Mouse (Mus musculus) embryonic facial prominence, embryonic 14.5 days (tissue): ENCODE results near the gene Lrmda. TPM values are rescaled to one million over a fixed set of nuclear protein-coding genes. Genes with fewer than 3 reads are reported as not detected.
A peak's percentile ranks its signal among the peaks of the same experiment; 100 is the strongest.

ENCODE experiments used
- ATAC-seq: fragments of 200-750 bp; cut with Nextera tagmentation; 2 replicates; pipeline ENCODE4 v1.8.0; 2017; ENCODE audit warnings: low read depth, moderate number of reproducible peaks, moderate TSS enrichment
- DNase-seq: peaks from one replicate; pipeline ENCODE4 v3.0.0-alpha.2; 2015; ENCODE audit warnings: low spot score
- H3K27ac ChIP-seq: fragments of 300-500 bp; sonication (generic); replicated peaks from 2 replicates; pipeline ENCODE4 v1.5.1; 2014; ENCODE audit warnings: low read depth, mild to moderate bottlenecking, low read length, moderate library complexity
- H3K27me3 ChIP-seq: fragments of 300-500 bp; sonication (generic); replicated peaks from 2 replicates; pipeline ENCODE4 v1.6.1; 2014; ENCODE audit warnings: low read length; ENCODE audit not compliant: control insufficient read depth, insufficient read depth
- H3K36me3 ChIP-seq: fragments of 300-500 bp; sonication (generic); 2 replicates; pipeline ENCODE4 v1.6.1; 2014; ENCODE audit warnings: low read length, mixed read lengths; ENCODE audit not compliant: control insufficient read depth, insufficient read depth
- H3K4me1 ChIP-seq: fragments of 300-500 bp; sonication (generic); 2 replicates; pipeline ENCODE4 v1.6.1; 2014; ENCODE audit warnings: antibody characterized with exemption, low read length; ENCODE audit not compliant: control insufficient read depth, insufficient read depth
- H3K4me2 ChIP-seq: fragments of 300-500 bp; sonication (generic); 2 replicates; pipeline ENCODE4 v1.6.1; 2014; ENCODE audit warnings: low read depth, mild to moderate bottlenecking, low read length, moderate library complexity, mixed read lengths
- H3K4me3 ChIP-seq: fragments of 300-500 bp; sonication (generic); 2 replicates; pipeline ENCODE4 v1.5.1; 2014; ENCODE audit warnings: low read depth, mild to moderate bottlenecking, low read length
- H3K9ac ChIP-seq: fragments of 300-500 bp; sonication (generic); 2 replicates; pipeline ENCODE4 v1.6.1; 2014; ENCODE audit warnings: low read depth, mild to moderate bottlenecking, low read length, moderate library complexity, mixed read lengths
- H3K9me3 ChIP-seq: fragments of 300-500 bp; sonication (generic); 2 replicates; pipeline ENCODE4 v1.6.1; 2016; ENCODE audit warnings: low read length; ENCODE audit not compliant: control insufficient read depth
- WGBS: fragments of 180-500 bp; shearing (Covaris S2); extraction: QIAGEN DNeasy Blood & Tissue Kit; methylation state at CpG from one replicate; pipeline ENCODE4 v1.1.7; 2014; 5-methylcytosine and 5-hydroxymethylcytosine counted together
- polyA plus RNA-seq: library from polyadenylated mRNA; unstranded; fragments of >200 nt; fragmentation: Nextera tagmentation; extraction: Ambion mirVana; gene quantifications from 2 replicates; pipeline ENCODE4 v1.2.1, GENCODE M21; 2014

Gene Lrmda
- polyA plus RNA-seq, 1 experiment from 2014 or later: 0.24 TPM

DNA sequence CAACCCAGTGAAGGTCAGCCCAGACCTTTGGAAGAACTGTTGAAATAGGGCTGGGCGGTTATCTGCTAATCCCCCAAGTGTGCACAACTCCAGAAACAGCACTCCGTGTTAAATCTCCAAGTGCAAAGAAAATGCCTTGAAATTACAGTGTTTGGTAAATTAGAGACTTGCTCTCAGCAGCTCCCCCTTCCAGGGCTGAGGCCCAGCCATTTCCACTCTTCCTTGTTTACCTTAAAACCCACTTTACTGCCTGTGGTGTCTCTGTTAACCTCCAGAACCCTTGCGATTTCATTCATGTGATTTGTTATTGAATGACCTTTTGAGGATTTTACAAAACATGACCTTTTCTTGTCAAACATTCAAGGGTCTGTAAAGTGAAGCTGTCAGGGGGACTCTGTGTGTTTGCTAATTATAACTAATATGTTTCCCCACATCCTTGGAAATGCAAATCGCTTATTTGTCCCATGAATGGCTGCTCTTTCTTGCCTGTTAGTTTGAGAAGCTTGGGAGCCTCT is 136.1 kb downstream of the Lrmda start:
- no peak overlapping the region for H3K27ac ChIP-seq
- H3K4me1 ChIP-seq: peaks cover 24% of the 10 kb centered on the region
- H3K36me3 ChIP-seq: no peaks in the 10 kb centered on the region
- H3K27me3 ChIP-seq: no peaks in the 10 kb centered on the region; the same call in 1 of the 2 replicates
- no peak overlapping the region for H3K4me3 ChIP-seq
- H3K4me2 ChIP-seq: no peak overlapping the region
- DNase-seq: peak; percentile 51
- 46% methylated on average over 4 of the region's 4 CpGs for WGBS
- H3K9ac ChIP-seq: no peak overlapping the region
- no peaks in the 10 kb centered on the region for H3K9me3 ChIP-seq
- ATAC-seq: no peak

DNA sequence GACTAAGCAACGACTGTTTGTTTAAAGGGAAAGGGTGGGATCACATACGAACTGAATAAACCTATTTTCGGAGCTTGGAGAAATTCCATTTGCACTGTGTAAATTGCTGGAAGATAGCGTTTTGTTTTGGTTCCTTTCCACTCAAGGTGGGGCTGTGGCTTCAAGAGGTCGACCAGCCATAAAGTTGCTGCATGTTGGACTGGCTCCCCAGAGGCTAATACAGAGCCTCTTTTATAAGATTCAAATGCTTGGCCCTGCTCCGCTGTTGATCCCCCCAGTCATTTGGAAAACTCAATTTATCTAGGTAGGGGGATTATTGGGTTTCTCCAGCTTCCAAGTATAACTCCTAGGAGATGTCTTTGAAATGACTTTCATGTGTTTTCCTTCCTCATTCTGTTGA is 137.5 kb downstream of the Lrmda start:
- 51% methylated on average over 6 of the region's 6 CpGs for WGBS
- H3K9me3 ChIP-seq: no peaks in the 10 kb centered on the region
- peaks cover 24% of the 10 kb centered on the region for H3K4me1 ChIP-seq
- ATAC-seq (no peak), DNase-seq (peak; percentile 71)
- H3K27me3 ChIP-seq: no peaks in the 10 kb centered on the region; the same call in 1 of the 2 replicates
- no peak overlapping the region for H3K27ac ChIP-seq
- H3K36me3 ChIP-seq: no peaks in the 10 kb centered on the region
- no peak overlapping the region for H3K4me2 ChIP-seq
- no peak overlapping the region for H3K4me3 ChIP-seq
- no peak overlapping the region for H3K9ac ChIP-seq

GRCm38 (mm10) chr14:22161416-22161815 is 141.9 kb downstream of the Lrmda start:
- no peak for DNase-seq
- Histone ChIP-seq H3K9me3 (no peaks in the 10 kb centered on the region), H3K36me3 (no peaks in the 10 kb centered on the region), H3K4me2 (no peak overlapping the region), H3K27me3 (no peaks in the 10 kb centered on the region; the same call in 1 of the 2 replicates), H3K4me1 (peaks cover 5% of the 10 kb centered on the region; the same call in 1 of the 2 replicates), H3K9ac (no peak overlapping the region), H3K4me3 (no peak overlapping the region), H3K27ac (no peak overlapping the region)
- ATAC-seq: no peak
- 23% methylated on average over 3 of the region's 3 CpGs for WGBS

DNA sequence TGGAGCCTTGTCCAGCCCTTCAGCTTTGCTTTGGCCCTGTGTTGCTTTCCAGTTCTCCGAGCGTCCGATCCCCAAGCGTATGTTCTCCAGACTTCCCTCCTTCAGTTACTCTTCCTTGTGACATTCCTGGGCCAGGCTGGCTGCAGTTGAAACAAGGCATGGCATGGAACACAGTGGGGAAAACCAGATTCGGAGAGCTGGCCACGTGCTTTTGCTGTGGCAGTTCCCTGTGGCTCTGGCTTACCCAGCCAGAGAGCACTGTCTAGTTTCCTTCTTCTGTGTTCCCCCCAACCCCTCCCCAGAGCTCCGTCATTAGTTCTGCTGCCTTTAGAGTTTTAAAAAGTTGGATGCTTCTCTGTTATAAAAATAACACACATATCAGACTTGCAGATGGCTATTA is 147.8 kb downstream of the Lrmda start:
- no peaks in the 10 kb centered on the region for H3K36me3 ChIP-seq
- H3K27ac ChIP-seq: no peak overlapping the region
- no peak for DNase-seq
- H3K4me2 ChIP-seq: peak overlapping the region; percentile 4; the same call in 1 of the 2 replicates
- H3K4me3 ChIP-seq: no peak overlapping the region
- H3K27me3 ChIP-seq: no peaks in the 10 kb centered on the region
- peak overlapping the region; percentile 37; the same call in 1 of the 2 replicates for H3K9ac ChIP-seq
- H3K4me1 ChIP-seq: peaks cover 13% of the 10 kb centered on the region
- ATAC-seq: no peak
- H3K9me3 ChIP-seq: no peaks in the 10 kb centered on the region
- 45% methylated on average over 7 of the region's 7 CpGs for WGBS

DNA sequence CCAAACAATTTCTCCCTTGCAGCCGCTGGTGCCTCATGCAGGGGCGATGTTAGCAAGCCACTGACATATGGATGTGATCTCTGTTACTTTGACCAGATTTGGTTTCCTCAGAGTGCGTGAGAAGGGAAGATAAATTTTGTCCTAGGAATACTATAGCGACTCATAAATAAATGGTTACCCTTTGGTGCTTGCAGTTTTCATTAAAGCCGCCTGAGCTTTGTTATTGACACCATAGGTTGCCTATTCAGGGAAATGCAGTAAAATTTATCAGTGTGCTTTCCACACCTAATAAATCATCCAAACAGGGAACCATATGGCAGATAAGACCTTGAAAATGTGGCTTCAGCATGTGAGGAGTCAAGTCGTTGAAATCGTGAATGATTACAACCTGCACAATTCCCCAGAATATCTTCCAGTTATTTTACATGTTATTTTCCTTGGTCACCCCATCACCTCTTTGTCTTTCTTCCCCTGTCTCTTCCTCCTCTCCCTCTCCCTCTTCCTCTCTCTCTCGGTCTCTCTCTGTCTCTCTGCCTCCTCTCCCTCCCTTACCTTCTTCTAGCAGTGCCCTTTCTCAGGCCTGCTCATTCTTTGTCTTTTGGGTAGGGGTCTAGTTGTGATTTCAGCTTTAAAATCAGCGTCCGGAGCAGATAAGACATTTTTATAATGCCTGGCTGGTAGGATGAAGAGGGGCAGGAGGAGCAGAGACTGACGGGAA is 148.7 kb downstream of the Lrmda start:
- no peaks in the 10 kb centered on the region for H3K36me3 ChIP-seq
- peaks cover 13% of the 10 kb centered on the region for H3K4me1 ChIP-seq
- no peaks in the 10 kb centered on the region for H3K27me3 ChIP-seq
- H3K4me3 ChIP-seq: no peak overlapping the region
- H3K9me3 ChIP-seq: no peaks in the 10 kb centered on the region
- no peak overlapping the region for H3K27ac ChIP-seq
- no peak overlapping the region for H3K4me2 ChIP-seq
- no peak for DNase-seq
- H3K9ac ChIP-seq: no peak overlapping the region
- ATAC-seq: no peak
- 44% methylated on average over 11 of the region's 11 CpGs for WGBS

DNA sequence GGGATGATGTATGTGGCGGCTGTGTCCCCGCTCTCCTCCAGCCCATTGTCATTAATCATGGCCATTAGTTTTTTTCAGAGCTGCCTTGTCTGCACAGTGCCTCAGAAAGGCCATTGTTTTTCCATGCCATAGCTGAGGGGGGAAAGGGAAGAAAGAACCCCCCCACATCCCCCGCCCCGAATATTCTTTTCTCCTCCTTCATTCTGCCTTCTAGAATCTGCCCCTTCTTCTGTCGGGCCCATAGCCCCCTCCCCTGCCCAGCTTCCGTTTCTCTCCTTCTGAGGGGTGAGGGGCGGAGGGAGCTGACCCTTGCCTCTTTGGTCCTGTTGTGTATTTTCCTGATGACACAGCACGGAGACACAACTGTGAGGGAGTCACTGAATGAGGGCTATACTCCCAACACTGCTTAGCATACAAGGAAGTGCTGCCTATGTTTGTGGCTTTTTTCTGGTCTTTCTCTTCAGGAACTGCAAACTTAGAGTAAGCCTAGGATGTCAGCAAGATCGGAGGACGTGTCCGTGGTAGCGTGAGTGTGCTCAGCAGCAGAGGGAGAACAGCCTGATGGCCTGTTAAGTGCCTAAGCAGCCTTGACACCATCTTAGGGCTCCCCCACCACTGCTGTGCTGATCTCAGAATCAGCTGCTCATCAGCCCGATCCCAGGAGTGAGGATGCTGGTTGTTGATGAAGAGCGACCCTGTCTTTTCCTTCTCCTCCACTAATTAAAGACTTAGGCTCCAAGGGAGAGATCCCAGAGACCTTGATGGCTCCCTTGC is 149.5 kb downstream of the Lrmda start:
- DNase-seq (no peak), ATAC-seq (no peak)
- no peaks in the 10 kb centered on the region for H3K36me3 ChIP-seq
- H3K4me1 ChIP-seq: peaks cover 13% of the 10 kb centered on the region
- no peaks in the 10 kb centered on the region for H3K9me3 ChIP-seq
- no peak overlapping the region for H3K4me2 ChIP-seq
- no peaks in the 10 kb centered on the region for H3K27me3 ChIP-seq
- no peak overlapping the region for H3K4me3 ChIP-seq
- no peak overlapping the region for H3K27ac ChIP-seq
- no peak overlapping the region for H3K9ac ChIP-seq
- 58% methylated on average over 14 of the region's 14 CpGs for WGBS

DNA sequence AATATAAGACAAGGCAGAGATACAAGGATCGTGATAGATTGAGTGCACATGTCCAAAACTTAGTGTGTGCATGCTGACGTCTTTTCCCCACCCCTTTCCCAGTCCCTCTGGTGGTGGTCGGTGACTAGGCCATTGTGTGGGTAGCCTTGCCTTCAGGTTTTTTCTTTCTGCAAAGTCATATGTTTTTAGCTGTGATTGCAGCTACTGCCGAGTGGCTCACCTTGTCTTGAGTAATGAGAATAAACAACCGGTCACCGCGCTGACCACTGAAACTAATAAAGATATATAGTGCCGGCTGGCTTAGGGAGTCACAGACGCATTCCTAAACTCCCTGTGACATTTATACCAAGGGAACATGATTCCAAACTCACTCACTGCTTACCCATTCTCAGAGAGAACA is 155.2 kb downstream of the Lrmda start:
- DNase-seq (no peak), ATAC-seq (no peak)
- WGBS: 59% methylated on average over 9 of the region's 9 CpGs

DNA sequence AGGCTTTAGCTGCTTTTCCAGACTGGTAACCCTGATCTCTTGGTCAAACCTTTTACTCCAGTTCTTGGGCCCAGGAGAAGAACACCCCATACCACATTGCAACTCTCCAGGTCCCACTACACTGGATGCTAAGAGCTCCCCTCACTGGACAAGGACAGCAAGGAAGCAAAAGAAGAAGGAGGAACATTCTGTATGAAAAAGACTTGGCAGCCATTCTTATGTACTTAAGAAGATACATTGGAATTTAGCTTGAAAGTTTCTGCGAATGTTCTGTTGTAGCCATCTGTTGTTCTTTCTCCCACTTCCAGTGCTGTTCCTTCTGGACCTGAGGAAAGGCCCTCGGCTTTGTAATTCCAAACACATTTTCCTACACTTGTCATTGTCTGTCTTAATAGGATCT is 160.2 kb downstream of the Lrmda start:
- DNase-seq (peak; percentile 39), ATAC-seq (no peak)
- WGBS: 50% methylated on average over 2 of the region's 2 CpGs

More for the DNA sequence above, 155.2 kb downstream of the Lrmda start:
- Histone ChIP-seq H3K4me3 (no peak overlapping the region), H3K27me3 (no peaks in the 10 kb centered on the region), H3K9me3 (peaks cover 4% of the 10 kb centered on the region; the same call in 1 of the 2 replicates), H3K4me2 (no peak overlapping the region), H3K9ac (no peak overlapping the region), H3K36me3 (no peaks in the 10 kb centered on the region), H3K27ac (no peak overlapping the region), H3K4me1 (no peaks in the 10 kb centered on the region)

More for the DNA sequence above, 160.2 kb downstream of the Lrmda start:
- H3K4me2 ChIP-seq: no peak overlapping the region
- no peak overlapping the region for H3K9ac ChIP-seq
- no peaks in the 10 kb centered on the region for H3K27me3 ChIP-seq
- H3K4me3 ChIP-seq: no peak overlapping the region
- H3K9me3 ChIP-seq: peaks cover 4% of the 10 kb centered on the region; the same call in 1 of the 2 replicates
- H3K27ac ChIP-seq: no peak overlapping the region
- no peaks in the 10 kb centered on the region for H3K36me3 ChIP-seq
- no peaks in the 10 kb centered on the region for H3K4me1 ChIP-seq
